Mouse (Mus musculus): ENCODE data around the gene Dus2.
"Not testable (repeated sequence)": the region's sequence is repeated elsewhere in the genome, so short reads cannot be mapped to it uniquely, and the experiment has no call there.

The Dus2 gene

DNA sequence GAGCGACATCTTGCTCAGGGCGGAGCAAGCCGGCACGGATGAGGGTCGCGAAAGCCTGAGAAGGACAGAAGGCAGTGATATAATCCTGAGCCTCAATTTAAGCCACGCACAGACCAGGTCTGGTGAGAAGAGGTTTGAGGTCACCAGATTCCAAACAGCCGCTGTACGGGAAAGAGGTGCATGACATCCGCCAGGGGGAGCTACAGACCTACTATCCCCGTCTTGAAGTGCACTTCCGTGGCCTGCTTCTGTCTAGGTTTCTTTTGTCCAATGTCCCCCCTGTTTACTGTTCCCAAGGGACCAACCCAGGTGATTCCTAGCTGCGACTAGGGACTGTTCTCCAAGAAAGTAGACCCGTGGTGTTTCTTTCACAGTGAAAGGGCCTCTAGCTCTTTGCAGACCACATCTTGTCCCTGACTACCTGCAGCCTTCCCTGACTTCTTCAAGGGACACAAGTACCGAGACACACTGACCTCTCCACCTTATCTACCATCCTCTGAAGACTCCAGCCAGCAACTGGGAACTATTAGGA, at the start of gene Dus2:
TSS of gene Dus2 (plus strand) at position 482 of the 532 bp plus-strand sequence.
- DNase-seq (ENCODE audit: low spot score in 2 of 2), result peak; percentile 62 to 70

DNA sequence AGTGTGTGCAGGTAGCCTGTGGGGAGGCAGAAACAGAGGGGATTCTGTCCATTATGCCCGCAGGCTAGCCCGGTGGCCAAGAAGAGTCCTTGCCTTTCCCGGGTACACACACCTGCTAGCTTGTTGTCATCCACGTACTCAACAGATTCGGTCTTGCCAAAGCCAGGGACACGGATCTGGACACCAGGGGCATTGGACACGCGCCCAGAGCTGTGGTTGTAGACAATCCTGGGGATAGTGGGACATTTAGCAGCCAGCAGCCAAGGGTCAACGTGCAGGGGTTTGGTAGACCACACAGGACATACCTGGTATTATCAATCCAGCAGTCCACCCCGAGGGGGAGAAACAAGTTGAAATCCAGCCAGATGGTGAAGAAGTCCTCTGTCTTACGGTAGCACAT, 49.1 kb upstream of the Dus2 start:
- no peak for DNase-seq (ENCODE audit: low spot score in 2 of 2)

DNA sequence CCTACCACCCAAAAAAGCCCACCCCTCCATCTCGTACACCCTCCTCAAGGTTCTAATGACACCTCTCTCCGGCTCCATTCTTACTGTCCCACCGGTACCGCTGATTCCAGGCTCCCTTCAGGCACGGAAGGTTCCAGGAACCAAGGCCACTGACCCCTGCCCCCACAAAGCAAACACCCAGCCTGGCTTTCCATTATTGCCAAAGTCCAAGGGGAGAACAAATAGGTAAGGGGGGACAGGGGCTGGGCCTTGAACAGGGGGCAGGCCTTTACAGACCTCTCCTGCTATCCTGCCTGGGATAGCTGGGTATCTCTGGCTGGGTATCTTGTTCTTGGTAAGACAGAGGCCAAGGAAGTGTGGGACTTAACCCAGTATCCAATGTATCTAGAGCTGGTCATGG, 48.6 kb upstream of the Dus2 start:
- DNase-seq (ENCODE audit: low spot score in 2 of 2), result no peak

DNA sequence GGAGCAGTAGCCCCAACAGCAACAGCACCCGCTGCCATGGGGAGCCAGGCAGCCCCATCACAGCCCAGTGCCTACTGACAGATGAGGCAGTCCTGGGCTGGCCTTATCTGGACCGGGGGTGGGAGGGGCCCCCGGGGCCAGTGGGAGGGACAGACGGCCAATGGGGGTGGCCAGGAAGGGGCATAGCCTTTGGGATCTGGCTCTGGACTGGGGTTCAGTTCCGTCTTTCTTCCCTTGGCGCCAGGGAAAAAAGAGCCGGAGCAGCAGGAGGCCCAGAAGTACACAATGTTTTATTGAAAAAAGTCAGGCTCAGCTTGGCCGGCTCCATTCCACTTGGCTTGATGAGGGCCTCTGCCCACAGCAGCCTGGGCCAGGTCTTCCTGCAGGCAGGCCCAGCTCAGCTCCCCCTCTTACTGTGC, 47.8 kb upstream of the Dus2 start, which contains the start of gene Lcat:
TSS of gene Lcat (minus strand) at position 62 of the 419 bp plus-strand sequence.
- DNase-seq (ENCODE audit: low spot score in 2 of 2), result peak in 1 of 2 experiments; percentile 36

DNA sequence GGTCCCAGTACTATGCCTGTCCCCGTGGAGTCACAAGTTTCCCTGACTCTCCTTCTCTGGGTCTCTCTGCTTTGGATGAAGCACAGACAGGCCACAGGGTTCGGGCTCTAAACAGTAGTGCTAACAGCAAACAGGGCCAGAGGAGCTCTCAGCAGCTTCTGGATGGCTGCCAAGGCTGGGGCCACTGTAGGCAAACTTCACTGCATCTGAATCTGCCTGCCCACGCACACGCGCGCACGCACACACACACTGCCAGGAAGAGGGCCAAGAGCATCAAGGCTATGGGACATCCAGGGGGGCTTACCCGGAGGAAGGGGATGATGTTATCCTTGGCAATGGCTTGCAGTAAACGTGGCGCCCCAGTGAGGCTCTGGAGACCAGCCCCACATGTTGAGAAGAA, 41.8 kb upstream of the Dus2 start:
- DNase-seq (ENCODE audit: low spot score in 2 of 2), result peak; percentile 58 to 65

DNA sequence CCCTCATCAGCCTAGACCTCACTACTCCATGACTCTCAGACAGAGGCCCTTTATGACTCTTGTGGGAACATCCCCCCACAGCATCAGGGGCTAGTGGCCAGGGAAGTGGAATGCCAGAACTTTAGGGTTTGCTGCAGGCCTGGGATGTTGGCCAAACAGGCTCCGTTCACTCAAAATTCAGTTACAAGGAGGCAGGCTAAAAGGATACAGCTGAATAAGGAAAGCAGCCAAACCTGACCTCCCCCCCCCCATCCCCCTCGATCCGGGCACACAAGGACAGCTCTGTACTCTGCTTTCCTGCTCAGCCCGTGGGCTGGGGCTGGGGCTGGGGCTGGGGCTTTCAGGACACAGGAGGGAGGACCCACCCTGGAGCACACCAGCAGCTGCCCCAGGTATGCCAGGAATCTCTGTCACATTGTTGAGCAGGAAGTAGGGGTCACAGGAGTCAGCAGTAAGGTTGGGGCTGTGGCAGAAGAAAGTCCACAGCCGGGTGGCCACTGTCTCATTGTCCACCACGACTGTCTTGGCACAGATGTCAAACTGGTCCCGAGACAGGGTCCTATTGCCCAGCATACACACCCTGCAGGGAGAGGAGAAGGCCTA, 40.0 kb upstream of the Dus2 start:
- peak in 1 of 2 experiments; percentile 43 for DNase-seq (ENCODE audit: low spot score in 2 of 2)

DNA sequence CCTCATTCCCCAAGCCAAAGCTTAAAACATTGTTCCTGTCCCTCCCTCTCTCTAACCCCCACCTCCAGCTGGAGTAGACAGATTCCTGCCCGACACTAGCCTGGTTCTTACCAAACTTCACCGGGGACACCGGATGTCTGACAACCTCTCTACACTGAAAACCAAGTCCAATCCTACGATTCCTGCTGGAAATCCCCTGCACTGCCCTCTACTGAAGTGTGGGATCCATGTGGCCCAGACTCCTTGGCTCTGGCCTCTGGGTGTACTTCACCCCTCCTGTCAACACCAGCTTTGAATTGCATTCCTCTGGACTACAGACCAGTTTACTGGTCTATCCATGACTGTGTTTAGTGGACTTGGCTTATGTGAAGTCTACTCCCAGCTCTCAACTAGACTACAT, 34.6 kb upstream of the Dus2 start:
- DNase-seq (ENCODE audit: low spot score in 2 of 2), result no peak

DNA sequence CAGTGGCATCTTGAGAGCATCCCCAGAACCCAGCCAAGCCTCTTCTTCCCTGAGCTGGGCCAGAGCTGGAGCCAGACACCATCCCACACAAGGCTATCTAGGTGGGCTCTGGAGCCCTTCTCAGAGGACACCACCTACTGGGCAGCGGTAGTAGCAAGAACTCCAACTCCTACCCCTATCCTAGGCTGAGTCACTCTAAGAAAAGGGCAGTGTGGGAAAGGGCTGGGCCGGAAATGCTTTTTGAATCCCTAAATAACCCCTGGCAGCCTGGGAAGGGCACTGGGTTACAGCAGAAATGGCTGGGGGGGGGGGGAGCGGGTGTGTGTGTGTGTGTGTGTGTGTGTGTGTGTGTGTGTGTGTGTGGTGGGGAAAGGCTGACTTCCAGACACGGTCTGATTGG, 33.3 kb upstream of the Dus2 start:
- DNase-seq (ENCODE audit: low spot score in 2 of 2), result no peak

DNA sequence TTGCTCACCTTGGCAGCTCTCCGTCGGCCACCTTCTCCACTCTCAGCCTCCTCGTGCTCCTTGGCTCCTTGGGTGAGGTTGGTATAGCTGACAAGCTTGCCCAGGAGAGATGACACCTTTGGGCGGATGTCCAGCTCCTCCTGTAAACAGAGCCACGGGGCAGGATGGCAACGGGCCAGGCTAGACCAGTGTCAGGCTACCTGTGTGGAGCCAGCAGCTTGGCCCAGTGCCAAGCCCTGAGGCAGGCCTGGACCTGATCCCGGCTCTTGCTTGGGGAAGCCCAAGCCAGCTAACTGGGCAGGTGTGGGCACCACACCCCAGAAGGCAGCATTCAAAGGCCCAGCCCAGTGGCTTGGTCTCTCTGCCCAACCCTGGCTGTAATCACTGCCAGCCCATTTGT, 31.8 kb upstream of the Dus2 start:
- no peak for DNase-seq (ENCODE audit: low spot score in 2 of 2)

DNA sequence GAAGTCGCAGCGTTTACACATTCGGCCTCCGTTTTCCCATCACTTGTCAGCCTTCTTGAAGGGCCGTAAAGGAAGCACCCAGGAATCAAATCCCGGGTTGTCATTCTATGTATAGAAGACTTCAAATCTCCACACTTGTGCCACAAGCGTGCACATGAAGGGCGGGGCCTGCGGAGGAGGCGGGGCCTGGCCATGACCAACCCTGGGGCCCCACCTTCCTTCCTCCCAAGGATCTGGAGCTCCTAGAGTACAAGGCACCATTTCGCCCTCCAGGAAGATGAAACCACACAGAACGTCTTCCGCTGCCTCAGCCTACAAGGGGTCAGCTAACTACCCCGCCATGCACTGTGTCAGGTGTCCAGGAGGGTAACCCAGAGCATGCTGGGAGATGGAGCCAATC, 30.0 kb upstream of the Dus2 start:
- DNase-seq (ENCODE audit: low spot score in 2 of 2), result no peak

DNA sequence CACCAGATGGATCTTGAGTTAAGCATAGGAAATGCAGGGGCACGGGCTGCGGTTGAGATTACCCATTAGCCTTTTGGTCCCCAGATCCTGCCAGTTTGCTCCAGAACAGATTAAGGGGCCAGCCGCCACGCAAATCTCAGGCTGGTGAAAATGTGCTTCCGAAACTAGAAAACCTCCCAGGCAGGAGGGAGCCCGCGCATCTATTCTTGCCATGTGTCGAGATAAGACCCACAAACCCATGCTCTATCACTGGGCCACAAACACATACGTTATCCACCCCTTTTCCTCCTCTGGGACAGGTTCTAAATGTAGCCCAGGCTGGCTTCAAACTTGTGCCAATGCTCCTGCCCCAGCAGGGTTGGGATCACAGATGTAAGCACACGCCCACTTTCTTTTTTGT, 29.6 kb upstream of the Dus2 start:
- DNase-seq (ENCODE audit: low spot score in 2 of 2), result no peak

DNA sequence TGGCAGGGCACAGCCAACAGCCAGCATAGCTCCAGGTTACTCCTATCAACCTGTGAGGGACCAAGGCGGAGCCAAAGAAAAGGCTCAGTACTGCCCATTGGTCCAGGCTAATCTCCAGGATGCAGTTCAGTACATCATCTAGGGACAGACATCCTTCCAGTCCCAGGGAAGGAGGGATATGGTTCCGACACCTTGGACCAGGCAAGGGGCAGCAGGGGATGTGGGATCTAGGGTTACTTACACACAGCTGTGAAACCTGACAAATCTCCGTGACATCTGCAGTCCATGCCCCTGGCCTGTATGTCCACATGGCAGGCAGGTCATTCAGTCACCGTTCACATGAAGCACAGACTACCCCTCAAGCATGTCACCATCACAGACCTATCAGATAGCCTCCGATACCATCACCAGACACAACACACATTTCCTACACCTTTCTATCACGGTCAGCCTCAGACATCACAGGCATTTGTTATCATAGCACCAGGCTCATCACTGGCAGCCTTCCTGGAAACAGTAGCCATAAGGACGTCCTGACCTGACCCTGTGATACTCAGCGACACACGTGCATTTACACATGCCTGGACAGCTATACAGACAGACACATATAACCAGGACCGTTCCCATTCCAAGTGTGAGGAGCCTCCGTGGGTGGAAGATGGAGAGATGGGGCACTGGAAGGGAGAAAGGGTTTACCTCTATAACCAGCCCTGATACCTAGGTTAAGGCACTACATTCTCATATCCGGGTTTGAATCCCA, 26.5 kb upstream of the Dus2 start:
- no peak for DNase-seq (ENCODE audit: low spot score in 2 of 2)

DNA sequence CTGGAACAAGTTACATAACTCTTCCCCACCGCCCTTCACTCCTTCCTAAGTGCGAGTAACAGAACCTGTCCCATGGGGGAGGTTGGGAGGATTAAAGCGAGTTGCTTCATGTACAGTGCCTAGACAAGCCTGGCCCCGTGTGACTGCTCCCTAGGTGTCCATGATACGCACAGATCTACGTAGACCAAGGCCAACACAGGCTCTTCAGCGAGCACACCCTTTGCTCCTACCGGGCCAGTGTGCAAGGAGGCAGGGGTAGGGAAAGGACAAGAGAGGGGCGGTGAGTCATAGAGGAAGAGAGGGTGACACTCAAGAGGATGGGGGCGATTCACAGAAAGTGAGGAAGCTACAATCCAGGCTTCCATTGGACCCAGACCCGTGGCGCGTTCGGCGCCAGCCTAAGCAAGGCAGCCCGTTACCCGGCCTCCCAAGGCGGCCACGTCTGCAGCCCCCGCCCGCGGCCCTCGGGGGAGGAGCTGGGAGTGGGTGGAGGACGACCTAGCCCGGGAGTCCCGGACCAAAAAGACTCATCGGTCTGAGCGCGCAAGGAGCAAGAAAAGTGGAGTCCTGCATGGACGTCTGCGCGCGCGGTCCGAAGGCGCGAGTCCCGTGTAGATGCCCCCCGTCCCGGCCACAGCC, 25.8 kb upstream of the Dus2 start:
- DNase-seq (ENCODE audit: low spot score in 2 of 2), result no peak

DNA sequence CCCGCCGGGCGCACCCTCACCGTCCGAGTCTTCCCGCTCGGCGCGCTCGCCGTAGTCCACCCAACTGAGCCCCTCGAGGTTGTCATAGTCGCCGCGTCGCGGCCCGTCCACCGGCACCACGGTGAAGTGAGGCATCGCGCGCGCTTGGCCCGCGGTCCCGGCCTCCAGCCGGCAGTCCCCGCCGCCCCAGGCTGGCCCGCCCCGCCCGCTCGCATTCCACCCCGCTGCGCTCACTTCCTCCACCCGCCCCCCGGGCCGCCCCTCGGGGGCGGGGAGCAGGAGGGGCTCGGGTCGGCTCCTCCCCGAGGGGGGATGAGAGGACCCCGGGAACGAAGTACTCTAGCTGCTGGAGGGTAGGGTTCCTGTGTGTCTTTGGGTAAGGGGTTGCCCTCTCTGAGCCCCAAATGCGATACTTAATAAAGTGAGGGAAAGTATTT, 25.2 kb upstream of the Dus2 start, which contains the start of gene Slc12a4:
TSS of gene Slc12a4 (minus strand) at position 193 of the 437 bp plus-strand sequence.
- DNase-seq (ENCODE audit: low spot score in 2 of 2), result peak in 1 of 2 experiments; percentile 28

DNA sequence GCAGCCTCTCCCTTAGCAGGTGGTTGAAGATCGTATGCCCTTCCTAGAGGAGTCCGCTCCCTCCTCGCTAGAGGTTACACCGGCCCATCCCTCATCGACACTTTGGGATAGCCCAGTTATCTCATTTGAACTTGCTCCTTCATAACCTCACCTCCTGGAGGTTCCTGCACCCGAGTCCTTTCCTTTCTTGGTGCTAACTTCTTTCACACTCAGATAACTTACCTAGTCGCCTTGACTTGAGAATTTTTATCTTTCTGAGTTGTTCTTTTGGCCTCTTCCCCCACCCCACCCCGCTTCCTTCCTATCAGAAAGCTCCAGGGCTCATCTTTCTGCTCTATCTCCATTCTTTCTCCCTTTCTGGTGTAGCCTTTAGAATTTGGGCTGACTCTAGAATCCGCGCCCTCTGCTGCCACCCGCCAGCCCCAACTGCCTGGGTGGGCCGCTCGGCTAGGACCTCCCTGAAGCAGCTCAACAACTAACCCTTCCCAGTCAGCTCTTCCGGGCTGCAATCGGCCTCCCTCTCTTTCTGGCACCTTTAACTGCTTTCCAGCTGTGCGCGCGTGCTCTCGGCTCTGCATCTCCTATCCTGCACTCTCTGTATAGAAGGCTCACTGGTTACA, 24.3 kb upstream of the Dus2 start:
- no peak for DNase-seq (ENCODE audit: low spot score in 2 of 2)

DNA sequence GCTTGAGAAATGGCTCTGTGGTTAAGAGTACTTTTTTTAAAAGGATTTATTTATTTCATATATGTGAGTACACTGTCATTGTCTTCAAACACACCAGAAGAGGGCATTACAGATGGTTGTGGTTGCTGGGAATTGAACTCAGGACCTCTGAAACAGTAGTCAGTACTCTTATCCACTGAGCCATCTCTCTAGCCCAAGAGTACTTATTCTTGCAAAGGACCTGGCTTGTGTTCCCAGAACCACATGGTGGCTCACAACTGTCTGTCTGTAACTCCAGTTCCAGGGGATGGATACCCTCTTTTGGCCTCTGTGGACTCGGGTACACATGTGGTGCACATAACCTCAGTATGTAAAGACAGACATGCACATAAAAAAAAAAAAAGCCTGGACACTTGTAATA, 21.8 kb upstream of the Dus2 start:
- no peak for DNase-seq (ENCODE audit: low spot score in 2 of 2)

DNA sequence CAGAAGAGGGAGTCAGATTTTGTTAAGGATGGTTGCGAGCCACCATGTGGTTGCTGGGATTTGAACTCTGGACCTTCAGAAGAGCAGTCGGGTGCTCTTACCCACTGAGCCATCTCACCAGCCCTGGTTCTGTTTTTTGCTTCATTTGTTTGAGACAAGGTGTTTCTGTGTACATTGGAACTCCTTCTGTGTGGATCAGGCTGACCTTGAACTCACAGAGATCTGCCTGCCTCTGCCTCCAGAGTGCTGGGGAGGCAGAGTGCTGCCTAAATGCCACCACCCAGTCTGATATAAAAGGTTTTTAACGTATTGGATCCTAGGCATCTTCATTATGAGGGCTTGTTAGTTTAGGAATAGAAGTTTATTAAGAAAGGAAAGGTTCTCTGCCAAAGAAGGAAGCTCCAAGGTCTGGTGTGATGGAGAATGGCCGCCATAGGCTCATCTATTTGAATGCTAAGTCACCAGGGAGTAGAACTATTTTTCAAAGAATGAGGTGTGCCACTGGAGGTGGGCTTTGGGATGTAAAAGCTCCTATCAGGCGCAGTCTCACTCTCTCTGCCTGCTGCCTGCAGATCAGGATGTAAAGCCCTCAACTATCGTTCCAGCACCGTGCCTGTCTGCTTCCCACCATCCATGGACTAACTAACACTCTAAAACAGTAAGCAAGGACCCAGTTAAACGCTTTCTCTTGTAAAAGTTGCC, 20.0 kb upstream of the Dus2 start:
- no peak for DNase-seq (ENCODE audit: low spot score in 2 of 2)

DNA sequence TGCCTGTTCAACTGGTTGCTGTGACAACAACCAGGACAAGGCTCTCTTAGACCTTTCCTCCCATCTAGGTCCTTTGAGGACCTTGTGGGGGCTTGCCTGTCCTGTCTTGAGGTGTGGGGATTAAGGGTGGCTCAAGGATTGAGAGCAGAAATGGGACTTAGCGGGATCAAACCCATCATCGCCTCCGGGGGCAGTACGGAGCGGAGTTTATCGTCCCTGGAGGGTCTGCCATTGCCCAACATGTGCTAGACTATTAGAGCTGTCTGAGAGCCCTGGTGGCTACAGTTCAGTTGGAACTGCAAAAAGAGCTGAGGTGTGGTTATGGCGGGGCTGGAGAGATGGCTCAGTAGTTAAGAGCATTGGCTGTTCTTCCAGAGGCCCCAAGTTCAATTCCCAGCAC, 15.8 kb upstream of the Dus2 start:
- DNase-seq (ENCODE audit: low spot score in 2 of 2), result no peak

DNA sequence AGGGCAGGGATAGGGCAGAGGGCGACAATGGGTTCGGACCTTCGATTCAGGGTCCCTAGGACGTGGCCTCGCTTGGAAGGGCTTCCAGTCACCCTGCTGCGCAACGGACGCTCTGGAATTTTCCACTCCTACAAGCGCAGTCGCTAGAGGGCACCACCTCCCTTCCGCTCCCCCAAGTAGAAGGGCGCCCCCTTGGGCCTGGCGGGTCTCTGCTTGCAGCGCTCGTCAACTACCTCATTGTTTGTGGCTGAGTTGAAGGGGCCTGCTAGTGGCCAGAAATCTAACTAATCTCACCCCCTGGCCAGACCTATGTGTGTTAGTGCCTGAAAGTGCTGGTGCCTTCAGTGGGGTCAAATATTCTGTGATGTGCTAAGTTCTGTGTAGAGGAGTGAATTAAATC, 11.8 kb upstream of the Dus2 start, which contains the start of gene Dpep3:
TSS of gene Dpep3 (minus strand) at position 105 of the 400 bp plus-strand sequence.
- DNase-seq (ENCODE audit: low spot score in 2 of 2), result no peak

DNA sequence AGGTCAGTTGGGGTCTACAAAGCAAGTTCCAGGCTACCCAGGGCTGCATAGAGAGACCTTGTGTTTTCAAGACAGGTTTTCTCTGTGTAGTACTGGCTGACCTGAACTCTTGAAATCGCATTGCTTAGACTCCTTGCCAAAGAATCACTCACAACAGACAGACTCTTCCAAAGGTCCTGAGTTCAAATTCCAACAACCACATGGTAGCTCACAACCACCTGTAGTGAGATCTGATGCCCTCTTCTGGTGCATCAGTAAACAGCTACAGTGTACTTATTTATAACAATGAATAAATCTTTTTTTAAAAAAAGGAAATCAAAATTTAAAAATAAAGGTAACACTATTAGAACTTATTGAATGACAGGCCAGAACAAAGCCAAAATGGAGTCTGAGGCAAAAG, 10.0 kb upstream of the Dus2 start:
- no peak for DNase-seq (ENCODE audit: low spot score in 2 of 2)

DNA sequence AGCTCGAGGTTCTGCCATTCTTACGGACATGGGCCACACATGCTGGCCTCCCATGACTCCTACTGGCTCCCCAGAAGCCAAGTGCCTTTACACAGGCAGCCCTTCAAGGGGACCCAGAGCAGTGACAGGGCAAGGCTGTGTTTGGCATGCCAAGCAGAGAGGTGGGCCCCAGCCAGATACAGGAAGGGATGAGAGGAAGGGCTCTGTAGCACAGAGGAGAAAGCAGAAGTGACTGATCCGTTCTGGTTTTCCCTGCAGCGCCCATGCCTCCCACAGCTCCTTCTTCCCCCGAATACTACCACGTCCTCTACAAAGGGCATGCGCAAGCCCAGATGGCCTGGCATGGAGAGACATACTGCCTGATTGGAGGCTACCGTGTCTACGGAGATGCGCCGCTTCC, 7.7 kb upstream of the Dus2 start:
- DNase-seq (ENCODE audit: low spot score in 2 of 2), result not testable (repeated sequence)
